ENCODE assay signal across 17 mouse cellular contexts in genomic region chr15:12233021-12233420, GRCm38 (mm10). TPM values are rescaled to one million over a fixed set of nuclear protein-coding genes. Genes with fewer than 3 reads are reported as not detected.
A peak's percentile ranks its signal among the peaks of the same experiment; 100 is the strongest.
DNase-seq lines count a peak whose midpoint lies in the region; ATAC-seq and TF ChIP-seq lines count a peak whose summit lies in the region.
"Had no signal": no experiment of that assay in that cellular context is flagged by ENCODE, and none has a peak within 500 bp of the region (broad histone marks: within the 10 kb centered on the region; RNA-seq: fewer than 3 reads in every experiment).

No protein-coding gene starts in this region.

- peaks cover 19% of the 10 kb centered on the region; the same call in 1 of the 2 replicates for H3K36me3 ChIP-seq in heart, embryonic 15.5 days
- H3K36me3 ChIP-seq in lung, embryonic 14.5 days (ENCODE audit: insufficient read depth), result peaks cover 35% of the 10 kb centered on the region
- H3K36me3 ChIP-seq in limb, embryonic 10.5 days, result peaks cover 52% of the 10 kb centered on the region
- peaks cover 15% of the 10 kb centered on the region for H3K36me3 ChIP-seq in stomach, embryonic 15.5 days

- no peak for TF ChIP-seq CTCF in lung, embryonic 14.5 days (IDR thresholded peaks at IDR 0.05; ENCODE audit: low read depth)

- H3K4me3 ChIP-seq in heart, embryonic 15.5 days, result no peak overlapping the region
- H3K4me3 ChIP-seq in lung, embryonic 14.5 days (ENCODE audit: low read depth, low read length), result no peak overlapping the region
- H3K4me3 ChIP-seq in limb, embryonic 10.5 days, result no peak overlapping the region
- no peak overlapping the region for H3K4me3 ChIP-seq in stomach, embryonic 15.5 days (replicated peaks)
- H3K4me3 ChIP-seq: embryonic facial prominence, embryonic 12.5 days; heart, embryonic 12.5 days; kidney, embryonic 15.5 days; limb, embryonic 13.5 days; midbrain, embryonic 13.5 days had no signal

- no peaks in the 10 kb centered on the region for H3K9me3 ChIP-seq in heart, embryonic 15.5 days (replicated peaks)
- no peaks in the 10 kb centered on the region for H3K9me3 ChIP-seq in lung, embryonic 14.5 days (ENCODE audit: low read depth, low read length)
- no peaks in the 10 kb centered on the region for H3K9me3 ChIP-seq in limb, embryonic 10.5 days (replicated peaks)
- H3K9me3 ChIP-seq in stomach, embryonic 15.5 days, result no peaks in the 10 kb centered on the region
- H3K9me3 ChIP-seq: embryonic facial prominence, embryonic 12.5 days; heart, embryonic 12.5 days; kidney, embryonic 15.5 days; limb, embryonic 13.5 days; midbrain, embryonic 13.5 days had no signal

- H3K27ac ChIP-seq in heart, embryonic 15.5 days, result peak overlapping the region; percentile 17; the same call in 1 of the 2 replicates
- H3K27ac ChIP-seq in lung, embryonic 14.5 days (ENCODE audit: low read depth), result peak overlapping the region; percentile 69; the same call in 1 of the 2 replicates
- 0 out of 2 replicates have a peak overlapping the region, but pooled peaks have one; percentile 33 for H3K27ac ChIP-seq in limb, embryonic 10.5 days
- peak overlapping the region; percentile 74 for H3K27ac ChIP-seq in stomach, embryonic 15.5 days
- H3K27ac ChIP-seq: embryonic facial prominence, embryonic 12.5 days; kidney, embryonic 15.5 days; limb, embryonic 13.5 days; midbrain, embryonic 13.5 days had no signal

- no peaks in the 10 kb centered on the region for H3K27me3 ChIP-seq in heart, embryonic 15.5 days
- H3K27me3 ChIP-seq in lung, embryonic 14.5 days (ENCODE audit: insufficient read depth, low read length), result no peaks in the 10 kb centered on the region
- no peaks in the 10 kb centered on the region for H3K27me3 ChIP-seq in limb, embryonic 10.5 days (ENCODE audit: low read depth, poor library complexity, severe bottlenecking)
- H3K27me3 ChIP-seq in stomach, embryonic 15.5 days (replicated peaks), result no peaks in the 10 kb centered on the region
- H3K27me3 ChIP-seq: embryonic facial prominence, embryonic 12.5 days; heart, embryonic 12.5 days; kidney, embryonic 15.5 days; limb, embryonic 13.5 days; midbrain, embryonic 13.5 days had no signal

- DNase-seq in heart, postnatal 4 days, result no peak
- DNase-seq in lung, embryonic 14.5 days, result no peak
- DNase-seq in lung, postnatal 10 days, result no peak
- DNase-seq in limb, embryonic 10.5 days (ENCODE audit: low spot score), result no peak
- no peak for DNase-seq in embryo, embryonic 11 days
- DNase-seq: adrenal gland, postnatal 14 days; cerebellum, postnatal 36 days; retina, postnatal 1 day; right cerebral cortex, postnatal 4 days had no signal

- H3K4me1 ChIP-seq in heart, embryonic 15.5 days (replicated peaks), result peaks cover 47% of the 10 kb centered on the region
- H3K4me1 ChIP-seq in lung, embryonic 14.5 days (ENCODE audit: insufficient read depth), result peaks cover 5% of the 10 kb centered on the region
- H3K4me1 ChIP-seq in limb, embryonic 10.5 days, result peaks cover 22% of the 10 kb centered on the region
- peaks cover 20% of the 10 kb centered on the region; the same call in 1 of the 2 replicates for H3K4me1 ChIP-seq in stomach, embryonic 15.5 days

- H3K9ac ChIP-seq in heart, embryonic 15.5 days, result no peak overlapping the region
- no peak overlapping the region for H3K9ac ChIP-seq in lung, embryonic 14.5 days
- no peak overlapping the region for H3K9ac ChIP-seq in stomach, embryonic 15.5 days
- H3K9ac ChIP-seq: embryonic facial prominence, embryonic 12.5 days; heart, embryonic 12.5 days; kidney, embryonic 15.5 days; limb, embryonic 13.5 days; midbrain, embryonic 13.5 days had no signal

- no peak overlapping the region for H3K4me2 ChIP-seq in heart, embryonic 15.5 days
- H3K4me2 ChIP-seq in lung, embryonic 14.5 days, result no peak overlapping the region
- no peak overlapping the region for H3K4me2 ChIP-seq in stomach, embryonic 15.5 days
- H3K4me2 ChIP-seq: embryonic facial prominence, embryonic 12.5 days; heart, embryonic 12.5 days; kidney, embryonic 15.5 days; limb, embryonic 13.5 days; midbrain, embryonic 13.5 days had no signal

- WGBS in heart, embryonic 15.5 days, result 77% methylated on average over 4 of the region's 4 CpGs
- WGBS in lung, embryonic 14.5 days, result 69% methylated on average over 4 of the region's 4 CpGs
- 88% methylated on average over 4 of the region's 4 CpGs for WGBS in limb, embryonic 10.5 days
- WGBS in stomach, embryonic 15.5 days, result 76% methylated on average over 4 of the region's 4 CpGs

- no peak for ATAC-seq in heart, embryonic 15.5 days (replicated peaks; ENCODE audit: insufficient number of reproducible peaks, insufficient read depth, low FRiP score, low read depth)
- ATAC-seq in lung, embryonic 14.5 days (ENCODE audit: insufficient read depth), result peak; percentile 8; the same call in 1 of the 2 replicates
- no peak for ATAC-seq in stomach, embryonic 15.5 days (ENCODE audit: insufficient read depth, low FRiP score, low read depth)
- ATAC-seq: forebrain, embryonic 16.5 days; midbrain, embryonic 13.5 days had no signal

RNA-seq across cellular contexts. Expression of gene Mtmr12, which starts 28.2 kb away (rescaled TPM):
- 9.5 and 14.1 TPM in 2 replicates for polyA plus RNA-seq in heart, embryonic 15.5 days (2015; fragmentation: Nextera tagmentation; extraction: Ambion mirVana)
- 10 to 100 TPM; 19.6 to 22.4 TPM for total RNA-seq in heart, postnatal 4 days (2021)
- 23.4 and 23.5 TPM in 2 replicates for polyA plus RNA-seq in lung, embryonic 14.5 days (2014; fragmentation: Nextera tagmentation; extraction: Ambion mirVana)
- 16.1 and 22.3 TPM in 2 replicates for polyA plus RNA-seq in limb, embryonic 10.5 days (2016; fragmentation: Nextera tagmentation; extraction: Ambion mirVana)
- polyA plus RNA-seq in stomach, embryonic 15.5 days (2015; fragmentation: Nextera tagmentation; extraction: Ambion mirVana), result 14.9 and 18.8 TPM in 2 replicates

Comparison
In these comparisons a context has a peak if more than half of its experiments do, and no peak if none do; other contexts are left out.
1. H3K27ac ChIP-seq: peak in every context shown above with its lines; median percentile 74 in stomach, embryonic 15.5 days; 69 in lung, embryonic 14.5 days; 33 in limb, embryonic 10.5 days; 17 in heart, embryonic 15.5 days.